Mouse (Mus musculus) embryo, embryonic 10 days (tissue): ENCODE measurements around the gene Pik3c2g.
"Not testable (repeated sequence)": the region's sequence is repeated elsewhere in the genome, so short reads cannot be mapped to it uniquely, and the experiment has no call there.

Source experiments
- DNase-seq: peaks from one replicate; pipeline ENCODE4 v3.0.0-alpha.2; 2015; ENCODE audit warnings: low spot score

Pik3c2g gene

DNA sequence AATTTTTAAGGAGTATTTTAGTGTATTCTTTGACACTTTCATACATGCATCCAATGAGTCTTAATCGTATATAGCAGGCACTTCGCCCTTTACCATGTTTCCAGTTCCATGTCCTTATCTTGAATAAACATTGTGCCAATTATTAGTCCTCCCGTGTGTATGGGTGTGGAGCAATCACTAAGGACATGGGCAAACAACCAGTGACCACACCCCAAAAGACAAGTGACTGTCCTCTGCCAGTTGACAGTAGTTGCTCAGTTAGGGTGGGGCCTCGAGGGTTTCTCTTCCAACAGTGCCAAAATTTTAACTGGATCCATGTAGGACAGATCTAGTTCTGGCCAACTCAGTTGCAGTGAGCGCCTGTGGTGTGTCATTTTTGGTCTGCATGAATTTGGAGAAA, 341.7 kb downstream of the Pik3c2g start:
- no peak for DNase-seq

- DNase-seq, result no peak
These were observed 347.8 kb downstream of the Pik3c2g start for GRCm38 (mm10) chr6:139934861-139935260.

DNA sequence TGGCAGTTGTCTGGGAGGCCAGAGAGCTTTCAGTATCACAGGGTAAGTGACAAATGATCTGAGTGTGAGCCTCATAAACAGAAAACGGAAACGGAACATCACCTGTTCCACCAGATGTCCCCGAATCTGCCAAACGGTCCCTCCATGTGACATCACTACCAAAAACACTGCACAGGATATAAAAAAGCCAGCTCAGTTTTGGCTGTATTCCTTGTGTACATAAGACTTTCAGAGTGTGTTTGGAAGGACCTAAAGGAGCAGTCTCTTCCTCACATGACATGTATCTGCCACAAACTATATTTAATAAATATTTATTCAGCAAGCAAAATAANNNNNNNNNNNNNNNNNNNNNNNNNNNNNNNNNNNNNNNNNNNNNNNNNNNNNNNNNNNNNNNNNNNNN, 350.6 kb downstream of the Pik3c2g start:
- not testable (repeated sequence) for DNase-seq

- no peak for DNase-seq
These were observed 360.3 kb downstream of the Pik3c2g start for GRCm38 (mm10) chr6:139947106-139947879.

DNA sequence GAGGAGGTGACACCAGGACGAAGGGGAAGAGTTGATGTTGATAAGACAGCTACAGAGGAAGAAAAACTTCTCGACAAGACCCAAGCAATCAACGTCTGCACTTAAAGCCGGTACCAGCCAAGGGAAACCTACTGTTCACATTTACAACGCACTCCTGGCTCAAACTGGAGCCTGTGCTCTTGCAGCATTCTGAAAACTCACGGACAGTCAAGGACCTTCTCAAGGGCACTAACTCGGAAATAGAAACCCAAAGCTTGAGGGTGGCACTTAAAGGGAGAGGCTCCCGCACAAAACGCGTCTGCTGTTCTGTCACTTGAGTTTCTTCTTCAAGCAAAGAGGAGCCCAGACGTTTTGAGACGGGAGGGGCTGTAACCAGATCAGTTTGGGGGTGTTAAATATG, 366.6 kb downstream of the Pik3c2g start:
- no peak for DNase-seq

DNA sequence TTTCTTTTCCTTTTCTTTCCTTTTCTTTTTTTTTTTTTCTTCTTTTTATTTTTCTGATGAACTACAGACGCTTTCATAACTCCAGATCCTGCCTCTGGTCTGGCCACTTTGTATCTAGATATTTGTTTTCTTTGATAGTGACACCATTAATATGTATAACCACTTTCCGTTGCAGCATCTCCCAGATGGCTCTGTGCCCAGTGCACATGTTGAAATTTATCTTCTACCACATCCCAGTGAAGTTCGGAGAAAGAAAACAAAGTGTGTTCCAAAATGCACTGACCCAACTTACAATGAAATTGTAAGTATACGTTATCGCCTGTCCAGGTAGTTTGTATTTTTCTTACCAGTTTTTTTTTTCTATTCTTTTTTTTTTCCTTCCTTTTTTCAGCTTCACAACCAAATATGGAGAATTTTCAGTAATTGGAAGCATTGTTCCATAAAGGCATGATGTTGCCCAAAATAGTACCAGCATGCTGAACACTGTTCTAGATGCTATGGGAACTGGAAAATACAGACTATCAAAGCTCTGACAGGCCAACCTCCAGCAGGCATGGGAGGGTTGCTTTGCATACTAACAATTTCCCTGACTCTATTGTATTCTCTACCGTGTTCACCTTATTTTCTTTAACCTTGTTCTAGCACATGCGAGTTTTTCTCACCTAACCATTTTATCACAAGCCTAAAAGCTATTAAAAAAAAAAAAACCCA, 370.7 kb downstream of the Pik3c2g start:
- no peak for DNase-seq

DNA sequence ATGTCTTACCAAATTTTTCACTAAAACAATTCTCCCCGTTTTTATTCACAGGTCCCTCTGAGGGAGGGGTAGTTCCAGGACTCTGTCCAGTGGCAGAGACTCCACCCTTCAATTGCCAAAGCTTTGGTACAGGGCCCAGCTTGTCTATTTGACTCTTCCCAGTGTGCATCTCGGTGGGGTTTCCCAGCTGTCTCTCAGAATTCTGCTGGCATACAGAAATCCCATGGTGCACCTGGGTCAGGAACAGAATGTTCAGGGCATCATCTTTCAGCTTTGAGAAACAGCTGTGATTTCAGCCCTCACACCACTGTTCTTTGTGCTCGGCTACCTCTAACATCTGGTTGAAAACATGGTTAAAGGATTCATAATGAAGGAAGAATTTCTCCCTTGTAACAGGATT, 376.8 kb downstream of the Pik3c2g start:
- DNase-seq, result no peak

- no peak for DNase-seq
These were observed 377.9 kb downstream of the Pik3c2g start for GRCm38 (mm10) chr6:139964895-139965294.

DNA sequence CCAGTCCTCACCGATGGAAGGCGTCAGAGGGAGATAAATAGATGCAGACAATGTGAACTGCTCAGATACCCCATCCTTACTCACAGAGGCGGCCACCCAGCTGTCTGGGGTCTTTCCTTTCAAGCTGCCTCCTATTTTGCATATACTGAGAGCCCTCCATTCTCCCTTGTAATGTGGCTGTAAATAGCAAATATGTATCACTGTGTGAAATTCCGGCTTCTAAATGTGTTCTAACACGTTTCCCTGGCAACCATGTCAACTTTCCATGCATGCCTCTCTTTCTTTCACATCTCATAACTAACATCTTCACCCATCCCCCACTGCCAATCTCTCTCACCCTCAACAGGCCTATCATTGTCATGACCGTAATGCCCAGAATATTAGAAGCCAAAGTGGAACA, 379.7 kb downstream of the Pik3c2g start:
- DNase-seq, result no peak

- no peak for DNase-seq
These were observed 384.7 kb downstream of the Pik3c2g start for GRCm38 (mm10) chr6:139971608-139972298.

DNA sequence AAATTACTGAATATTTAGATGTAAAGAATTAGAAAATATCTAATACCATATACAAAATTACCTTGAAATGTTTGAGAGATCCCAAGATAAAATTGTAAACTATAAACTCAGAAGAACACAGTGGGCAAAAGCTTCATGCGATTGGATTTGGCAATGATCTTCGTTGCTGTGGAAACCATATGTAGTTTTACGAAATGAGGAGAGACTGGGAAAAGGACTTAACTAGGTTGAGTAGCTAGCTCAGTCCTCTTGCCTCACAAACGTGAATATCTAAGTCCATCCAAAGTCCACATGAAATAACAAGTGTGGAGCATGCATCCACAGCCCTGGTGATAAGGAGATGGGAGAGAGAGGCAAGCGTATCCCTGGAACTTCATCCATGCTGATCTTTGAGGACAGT, 387.6 kb downstream of the Pik3c2g start:
- no peak for DNase-seq

DNA sequence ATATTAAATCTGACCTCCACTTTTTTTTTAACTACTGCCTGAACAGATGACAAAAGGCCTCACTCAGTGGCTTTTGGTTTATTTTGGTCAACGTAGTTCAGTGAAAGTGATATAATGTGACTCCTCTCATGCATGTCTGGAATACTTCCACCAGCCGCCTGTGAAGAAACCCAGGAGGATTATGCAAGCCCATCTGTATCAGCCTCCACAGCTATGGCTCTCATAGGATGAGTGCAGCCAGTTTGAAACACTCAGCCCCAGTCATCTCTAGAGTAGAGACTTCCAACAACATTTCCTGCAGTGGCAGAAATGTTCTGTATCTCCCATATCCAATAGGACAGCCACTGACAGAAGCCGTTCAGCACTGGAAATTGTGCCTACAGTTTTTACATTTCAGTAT, 391.1 kb downstream of the Pik3c2g start:
- DNase-seq, result no peak

- DNase-seq, result no peak
These were observed 394.0 kb downstream of the Pik3c2g start for GRCm38 (mm10) chr6:139981061-139981460.

DNA sequence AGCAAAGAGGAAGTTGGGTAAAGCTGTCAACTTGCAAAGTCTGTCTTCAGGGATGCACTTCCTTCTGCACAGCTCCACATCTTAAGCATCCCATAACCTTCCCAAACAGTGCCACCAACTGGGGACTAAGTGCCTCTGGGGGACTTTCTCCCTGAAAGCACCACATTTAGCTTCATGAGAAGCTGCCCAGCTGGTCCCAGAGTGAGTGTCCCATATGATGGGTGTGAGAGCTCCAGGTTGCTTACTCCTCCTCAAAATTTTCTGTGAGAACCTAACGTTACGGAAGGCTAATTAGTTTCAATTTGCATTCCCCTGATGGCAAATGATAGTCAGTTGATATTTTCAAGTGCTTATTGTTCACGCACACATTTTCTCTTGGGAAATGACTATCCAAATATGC, 397.0 kb downstream of the Pik3c2g start:
- DNase-seq, result no peak

DNA sequence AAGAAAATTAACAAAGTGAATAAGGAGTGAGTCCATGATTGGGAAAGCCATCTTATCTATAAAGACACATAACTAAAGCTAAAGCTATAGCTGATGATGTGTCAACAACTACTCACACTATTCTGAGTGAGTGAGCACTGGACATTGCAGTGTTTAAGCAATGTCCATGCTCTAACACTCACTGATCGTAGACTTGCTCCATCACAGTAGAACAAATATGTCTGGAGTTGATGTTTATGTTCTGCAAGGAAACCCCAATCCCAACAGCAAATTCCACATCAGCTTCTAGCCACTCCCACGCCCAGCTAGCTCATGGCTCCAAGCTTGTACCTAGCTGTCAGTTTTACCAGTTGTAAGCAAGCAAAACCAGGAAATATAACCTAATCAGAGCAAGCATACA, 399.5 kb downstream of the Pik3c2g start:
- no peak for DNase-seq

- DNase-seq, result no peak
These were observed 402.1 kb downstream of the Pik3c2g start for GRCm38 (mm10) chr6:139989075-139989474.

DNA sequence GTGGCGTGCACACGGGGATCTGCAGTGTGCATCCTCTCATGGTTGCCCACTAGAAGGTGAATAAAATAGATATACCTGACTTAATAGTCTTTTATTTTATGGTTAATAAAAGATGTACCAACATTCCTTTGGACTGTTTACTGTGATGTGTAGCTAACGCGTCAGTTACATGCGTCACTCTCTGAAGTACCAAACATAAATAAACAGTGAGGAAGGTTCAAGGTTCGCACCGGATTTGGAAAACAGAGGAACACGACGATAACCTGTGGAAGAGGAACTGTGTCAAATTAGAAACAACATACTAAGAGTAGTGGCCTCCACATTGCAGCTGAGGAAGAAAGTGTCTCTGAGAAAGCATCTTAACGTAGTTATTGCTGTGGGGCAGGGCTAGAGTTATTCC, 402.6 kb downstream of the Pik3c2g start:
- no peak for DNase-seq

DNA sequence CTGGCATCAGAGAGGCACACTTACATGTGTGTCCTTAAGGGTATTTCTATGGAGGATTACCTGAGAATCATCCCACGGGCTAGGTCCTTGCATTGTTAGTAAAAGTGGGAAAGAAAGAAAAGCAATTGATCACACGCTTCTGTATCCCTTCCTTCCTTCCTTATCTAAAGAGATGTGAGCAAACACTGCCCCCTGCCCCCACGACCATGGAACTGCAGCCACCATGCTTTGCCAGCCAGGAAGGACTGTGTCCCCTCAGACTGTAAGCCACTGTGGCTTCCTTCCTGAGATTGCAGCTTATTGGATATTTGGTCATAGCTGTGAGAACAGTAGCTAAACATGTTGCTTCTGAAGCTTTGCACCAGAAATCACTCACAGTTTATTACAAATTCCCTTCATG, 418.2 kb downstream of the Pik3c2g start:
- no peak for DNase-seq
